26 mouse cellular contexts compared by ENCODE assay signal in genomic region chr17:12659233-12659632, GRCm38 (mm10). TPM values are rescaled to one million over a fixed set of nuclear protein-coding genes. Genes with fewer than 3 reads are reported as not detected.
"Had no signal": no experiment of that assay in that cellular context is flagged by ENCODE, and none has a peak within 500 bp of the region (broad histone marks: within the 10 kb centered on the region; RNA-seq: fewer than 3 reads in every experiment).

No protein-coding gene starts in this region.

- H3K9ac ChIP-seq: forebrain, postnatal 0 days; heart, embryonic 13.5 days; heart, embryonic 15.5 days; hindbrain, embryonic 13.5 days; hindbrain, embryonic 15.5 days; limb, embryonic 12.5 days; liver, embryonic 14.5 days had no signal

- H3K27me3 ChIP-seq: heart, embryonic 13.5 days; hindbrain, embryonic 13.5 days; hindbrain, embryonic 15.5 days had no signal

- DNase-seq: forebrain, postnatal 0 days; gastrocnemius, postnatal 14 days; gastrocnemius, postnatal 36 days; heart, adult 2 months; heart, postnatal 14 days; heart, postnatal 36 days; kidney, adult 18-20 months; kidney, adult 8-10 months; kidney, postnatal 10 days; kidney, postnatal 25 days had no signal

- H3K9me3 ChIP-seq: heart, embryonic 13.5 days; heart, embryonic 15.5 days; hindbrain, embryonic 13.5 days; hindbrain, embryonic 15.5 days; limb, embryonic 10.5 days; limb, embryonic 12.5 days had no signal

- H3K4me1 ChIP-seq: hindbrain, embryonic 15.5 days; limb, embryonic 12.5 days had no signal

- ATAC-seq: forebrain, postnatal 0 days; hindbrain, postnatal 0 days had no signal

- H3K4me2 ChIP-seq: heart, embryonic 11.5 days; heart, embryonic 13.5 days; heart, embryonic 15.5 days; hindbrain, embryonic 13.5 days; hindbrain, embryonic 15.5 days; limb, embryonic 12.5 days; liver, embryonic 11.5 days had no signal

- H3K36me3 ChIP-seq: heart, embryonic 13.5 days; heart, embryonic 15.5 days; hindbrain, embryonic 13.5 days; hindbrain, embryonic 15.5 days; limb, embryonic 10.5 days; limb, embryonic 12.5 days had no signal

- H3K27ac ChIP-seq: heart, adult 2 months; heart, embryonic 13.5 days; heart, embryonic 15.5 days; hindbrain, embryonic 13.5 days; hindbrain, embryonic 15.5 days; hindbrain, postnatal 0 days; layer of hippocampus, adult 2 months; left cerebral cortex, adult 2 months; limb, embryonic 10.5 days; limb, embryonic 12.5 days; liver, embryonic 14.5 days had no signal

- H3K4me3 ChIP-seq: heart, adult 2 months; heart, embryonic 13.5 days; heart, embryonic 15.5 days; hindbrain, embryonic 13.5 days; hindbrain, embryonic 15.5 days; layer of hippocampus, adult 2 months; left cerebral cortex, adult 2 months; limb, embryonic 10.5 days; limb, embryonic 12.5 days had no signal

RNA-seq across cellular contexts. Expression of gene Slc22a1, which starts 16.4 kb away (rescaled TPM):
- total RNA-seq: forebrain, postnatal 0 days; gastrocnemius, postnatal 14 days; gastrocnemius, postnatal 36 days; hematopoietic stem cell, adult 5-6 weeks; layer of hippocampus, adult 2 months; layer of hippocampus, postnatal 25 days had no signal
- polyA plus RNA-seq: forebrain, postnatal 0 days; hindbrain, embryonic 11.5 days; hindbrain, embryonic 13.5 days; hindbrain, embryonic 15.5 days; limb, embryonic 10.5 days; limb, embryonic 12.5 days; liver, embryonic 16.5 days had no signal
